Mouse (Mus musculus): Measurements from ENCODE around the gene Bdkrb1. TPM values are rescaled to one million over a fixed set of nuclear protein-coding genes. Genes with fewer than 3 reads are reported as not detected.

The Bdkrb1 gene
- polyA plus RNA-seq, 1 experiment = not detected

GRCm38 (mm10) chr12:105593471-105593870, 9.4 kb upstream of the Bdkrb1 start:
- TF ChIP-seq POLR2A (IDR thresholded peaks at IDR 0.05; ENCODE audit: low read depth, low read length) = no peak
- TF ChIP-seq CTCF (IDR thresholded peaks at IDR 0.05; ENCODE audit: borderline replicate concordance, insufficient read depth, low read length) = no peak
- no peaks in the 10 kb centered on the region for H3K4me1 ChIP-seq (ENCODE audit: control insufficient read depth, insufficient read depth, low read length)
- no peak overlapping the region for H3K4me3 ChIP-seq (ENCODE audit: insufficient read depth, low read length)
- H3K27ac ChIP-seq (ENCODE audit: insufficient read depth, low read length) = no peak overlapping the region

GRCm38 (mm10) chr12:105597135-105597534, 5.8 kb upstream of the Bdkrb1 start:
- TF ChIP-seq POLR2A (IDR thresholded peaks at IDR 0.05; ENCODE audit: low read depth, low read length) (no peak), CTCF (IDR thresholded peaks at IDR 0.05; ENCODE audit: borderline replicate concordance, insufficient read depth, low read length) (no peak)
- Histone ChIP-seq H3K4me1 (ENCODE audit: control insufficient read depth, insufficient read depth, low read length) (no peaks in the 10 kb centered on the region), H3K27ac (ENCODE audit: insufficient read depth, low read length) (no peak overlapping the region), H3K4me3 (ENCODE audit: insufficient read depth, low read length) (no peak overlapping the region)

DNA sequence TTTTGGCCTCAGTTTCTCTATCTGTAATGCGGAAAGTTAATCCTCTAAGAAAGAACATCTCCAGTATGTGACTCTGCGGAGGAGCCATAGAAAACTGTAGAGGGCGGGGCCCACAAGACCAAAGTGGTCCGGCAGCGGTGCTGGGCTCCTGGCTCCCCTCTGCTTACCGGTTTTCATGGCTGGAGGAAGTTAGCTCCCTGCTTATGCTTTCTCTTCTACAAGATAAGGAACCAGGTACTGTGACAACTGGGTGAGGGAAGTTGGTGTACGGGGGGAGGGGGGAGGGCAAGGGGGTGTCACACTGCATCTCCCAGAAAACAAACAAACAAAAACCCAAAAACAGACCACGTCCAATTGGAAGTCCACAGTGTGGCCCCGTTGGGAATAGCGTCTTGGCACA, 4.4 kb upstream of the Bdkrb1 start:
- H3K4me3 ChIP-seq (ENCODE audit: insufficient read depth, low read length) = no peak overlapping the region
- no peak overlapping the region for H3K27ac ChIP-seq (ENCODE audit: insufficient read depth, low read length)
- H3K4me1 ChIP-seq (ENCODE audit: control insufficient read depth, insufficient read depth, low read length) = no peaks in the 10 kb centered on the region
- TF ChIP-seq CTCF (IDR thresholded peaks at IDR 0.05; ENCODE audit: borderline replicate concordance, insufficient read depth, low read length) (no peak), POLR2A (IDR thresholded peaks at IDR 0.05; ENCODE audit: low read depth, low read length) (no peak)

DNA sequence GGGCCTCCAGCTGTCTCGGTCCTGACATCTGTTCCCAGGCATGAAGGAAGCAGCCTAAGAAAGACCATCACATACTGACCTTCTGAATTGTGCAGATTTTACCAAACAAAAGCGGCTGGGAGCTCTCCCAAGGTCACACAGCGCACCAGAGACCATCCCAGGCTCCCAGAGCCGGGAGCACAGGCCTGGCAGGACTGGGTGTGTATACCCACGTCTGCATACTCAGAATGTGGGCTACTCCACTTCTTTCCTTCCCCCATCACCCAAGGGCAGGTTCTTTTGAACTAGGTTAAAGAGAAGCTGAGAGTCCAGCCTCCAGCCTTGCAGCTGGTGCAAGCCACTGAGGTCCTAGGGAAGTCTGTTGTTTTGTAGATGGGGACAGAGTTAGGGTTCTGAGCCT, 3.8 kb upstream of the Bdkrb1 start:
- Histone ChIP-seq H3K4me3 (ENCODE audit: insufficient read depth, low read length) (no peak overlapping the region), H3K4me1 (ENCODE audit: control insufficient read depth, insufficient read depth, low read length) (no peaks in the 10 kb centered on the region), H3K27ac (ENCODE audit: insufficient read depth, low read length) (no peak overlapping the region)
- TF ChIP-seq CTCF (IDR thresholded peaks at IDR 0.05; ENCODE audit: borderline replicate concordance, insufficient read depth, low read length) (no peak), POLR2A (IDR thresholded peaks at IDR 0.05; ENCODE audit: low read depth, low read length) (no peak)

- no peak for TF ChIP-seq POLR2A (IDR thresholded peaks at IDR 0.05; ENCODE audit: low read depth, low read length)
- TF ChIP-seq CTCF (IDR thresholded peaks at IDR 0.05; ENCODE audit: borderline replicate concordance, insufficient read depth, low read length) = no peak
- Histone ChIP-seq H3K27ac (ENCODE audit: insufficient read depth, low read length) (no peak overlapping the region), H3K4me3 (ENCODE audit: insufficient read depth, low read length) (no peak overlapping the region), H3K4me1 (ENCODE audit: control insufficient read depth, insufficient read depth, low read length) (no peaks in the 10 kb centered on the region)
Measured at GRCm38 (mm10) chr12:105601586-105601985, 1.3 kb upstream of the Bdkrb1 start.

DNA sequence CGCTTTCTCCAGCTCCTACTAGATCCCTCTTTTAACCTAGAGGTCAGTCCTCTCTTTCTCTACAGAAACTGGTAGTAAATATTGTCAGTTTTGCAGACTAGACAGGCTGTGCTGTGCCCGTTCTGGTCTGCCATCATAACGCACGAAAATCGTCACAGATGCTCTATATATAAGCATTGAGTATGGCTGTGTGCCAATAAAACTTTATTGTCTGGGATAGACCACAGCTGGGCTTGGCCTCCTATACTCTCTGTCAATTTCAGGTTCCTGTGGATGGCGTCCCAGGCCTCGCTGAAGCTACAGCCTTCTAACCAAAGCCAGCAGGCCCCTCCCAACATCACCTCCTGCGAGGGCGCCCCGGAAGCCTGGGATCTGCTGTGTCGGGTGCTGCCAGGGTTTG, 1.0 kb downstream of the Bdkrb1 start:
- Histone ChIP-seq H3K4me3 (ENCODE audit: insufficient read depth, low read length) (no peak overlapping the region), H3K27ac (ENCODE audit: insufficient read depth, low read length) (no peak overlapping the region), H3K4me1 (ENCODE audit: control insufficient read depth, insufficient read depth, low read length) (no peaks in the 10 kb centered on the region)
- TF ChIP-seq CTCF (IDR thresholded peaks at IDR 0.05; ENCODE audit: borderline replicate concordance, insufficient read depth, low read length) = no peak
- no peak for TF ChIP-seq POLR2A (IDR thresholded peaks at IDR 0.05; ENCODE audit: low read depth, low read length)

GRCm38 (mm10) chr12:105605212-105605611, 2.3 kb downstream of the Bdkrb1 start:
- no peak for TF ChIP-seq CTCF (IDR thresholded peaks at IDR 0.05; ENCODE audit: borderline replicate concordance, insufficient read depth, low read length)
- TF ChIP-seq POLR2A (IDR thresholded peaks at IDR 0.05; ENCODE audit: low read depth, low read length) = no peak
- no peak overlapping the region for H3K4me3 ChIP-seq (ENCODE audit: insufficient read depth, low read length)
- no peaks in the 10 kb centered on the region for H3K4me1 ChIP-seq (ENCODE audit: control insufficient read depth, insufficient read depth, low read length)
- no peak overlapping the region for H3K27ac ChIP-seq (ENCODE audit: insufficient read depth, low read length)

GRCm38 (mm10) chr12:105606881-105607280, 4.0 kb downstream of the Bdkrb1 start:
- TF ChIP-seq CTCF (IDR thresholded peaks at IDR 0.05; ENCODE audit: borderline replicate concordance, insufficient read depth, low read length) = no peak
- no peak for TF ChIP-seq POLR2A (IDR thresholded peaks at IDR 0.05; ENCODE audit: low read depth, low read length)
- Histone ChIP-seq H3K4me1 (ENCODE audit: control insufficient read depth, insufficient read depth, low read length) (no peaks in the 10 kb centered on the region), H3K4me3 (ENCODE audit: insufficient read depth, low read length) (no peak overlapping the region), H3K27ac (ENCODE audit: insufficient read depth, low read length) (no peak overlapping the region)

GRCm38 (mm10) chr12:105611045-105611444, 8.2 kb downstream of the Bdkrb1 start:
- TF ChIP-seq POLR2A (IDR thresholded peaks at IDR 0.05; ENCODE audit: low read depth, low read length) (no peak), CTCF (IDR thresholded peaks at IDR 0.05; ENCODE audit: borderline replicate concordance, insufficient read depth, low read length) (no peak)
- Histone ChIP-seq H3K27ac (ENCODE audit: insufficient read depth, low read length) (no peak overlapping the region), H3K4me3 (ENCODE audit: insufficient read depth, low read length) (no peak overlapping the region), H3K4me1 (ENCODE audit: control insufficient read depth, insufficient read depth, low read length) (no peaks in the 10 kb centered on the region)

- H3K4me1 ChIP-seq (ENCODE audit: control insufficient read depth, insufficient read depth, low read length) = no peaks in the 10 kb centered on the region
- no peak overlapping the region for H3K4me3 ChIP-seq (ENCODE audit: insufficient read depth, low read length)
- H3K27ac ChIP-seq (ENCODE audit: insufficient read depth, low read length) = no peak overlapping the region
- TF ChIP-seq POLR2A (IDR thresholded peaks at IDR 0.05; ENCODE audit: low read depth, low read length) (no peak), CTCF (IDR thresholded peaks at IDR 0.05; ENCODE audit: borderline replicate concordance, insufficient read depth, low read length) (peak; percentile 75; the same call in 1 of the 2 replicates)
Measured at GRCm38 (mm10) chr12:105611748-105612147, 8.9 kb downstream of the Bdkrb1 start.

DNA sequence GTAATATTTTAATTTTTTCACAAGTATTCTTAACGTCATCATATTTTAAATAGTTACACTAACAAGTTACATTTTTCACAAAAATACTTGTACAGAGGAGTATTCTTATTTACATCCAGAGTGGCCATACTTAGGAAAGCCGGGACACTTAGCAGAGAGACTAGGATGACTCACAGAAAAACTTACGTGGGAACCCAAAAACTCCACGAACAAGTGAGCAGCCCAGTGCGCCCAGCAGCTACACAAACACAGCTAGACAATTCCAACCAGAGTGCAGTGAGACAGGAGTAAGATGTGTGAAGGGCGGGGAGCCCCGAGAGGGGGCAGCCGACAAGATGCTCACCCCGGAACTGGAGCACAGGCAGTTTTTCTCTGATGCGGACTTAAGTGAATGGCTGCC, 10.7 kb downstream of the Bdkrb1 start:
- H3K4me3 ChIP-seq (ENCODE audit: insufficient read depth, low read length) = no peak overlapping the region
- H3K4me1 ChIP-seq (ENCODE audit: control insufficient read depth, insufficient read depth, low read length) = no peaks in the 10 kb centered on the region
- TF ChIP-seq POLR2A (IDR thresholded peaks at IDR 0.05; ENCODE audit: low read depth, low read length) (no peak), CTCF (IDR thresholded peaks at IDR 0.05; ENCODE audit: borderline replicate concordance, insufficient read depth, low read length) (no peak)
- H3K27ac ChIP-seq (ENCODE audit: insufficient read depth, low read length) = no peak overlapping the region
